Mouse (Mus musculus) forebrain, embryonic 12.5 days (tissue): ENCODE data around the gene Atp2a2. TPM values are rescaled to one million over a fixed set of nuclear protein-coding genes. Genes with fewer than 3 reads are reported as not detected.
"Not testable (repeated sequence)": the region's sequence is repeated elsewhere in the genome, so short reads cannot be mapped to it uniquely, and the experiment has no call there.

Source experiments
- ATAC-seq: fragments of 200-750 bp; cut with Nextera tagmentation; 2 replicates; pipeline ENCODE4 v1.8.0; 2017; ENCODE audit warnings: moderate TSS enrichment; ENCODE audit not compliant: low FRiP score
- H3K27ac ChIP-seq: fragments of 300-500 bp; sonication (generic); 2 replicates; pipeline ENCODE4 v1.5.1; 2016; ENCODE audit warnings: mild to moderate bottlenecking
- H3K27me3 ChIP-seq: fragments of 300-500 bp; sonication (generic); 2 replicates; pipeline ENCODE4 v1.6.1; 2016; ENCODE audit warnings: mild to moderate bottlenecking
- H3K36me3 ChIP-seq: fragments of 300-500 bp; sonication (generic); replicated peaks from 2 replicates; pipeline ENCODE4 v1.6.1; 2016; ENCODE audit warnings: mild to moderate bottlenecking
- H3K4me1 ChIP-seq: fragments of 300-500 bp; sonication (generic); 2 replicates; pipeline ENCODE4 v1.6.1; 2016
- H3K4me2 ChIP-seq: fragments of 300-500 bp; sonication (generic); 2 replicates; pipeline ENCODE4 v1.6.1; 2016; ENCODE audit warnings: mild to moderate bottlenecking, moderate library complexity
- H3K4me3 ChIP-seq: fragments of 300-500 bp; sonication (generic); replicated peaks from 2 replicates; pipeline ENCODE4 v1.5.1; 2016; ENCODE audit warnings: mild to moderate bottlenecking
- H3K9ac ChIP-seq: fragments of 300-500 bp; sonication (generic); 2 replicates; pipeline ENCODE4 v1.6.1; 2016; ENCODE audit warnings: mild to moderate bottlenecking
- H3K9me3 ChIP-seq: fragments of 300-500 bp; sonication (generic); 2 replicates; pipeline ENCODE4 v1.6.1; 2016
- WGBS: fragments of 180-500 bp; shearing (Covaris S2); methylation state at CpG from one replicate; pipeline ENCODE4 v1.1.7; 2016; 5-methylcytosine and 5-hydroxymethylcytosine counted together
- polyA plus RNA-seq: library from polyadenylated mRNA; unstranded; fragments of >200 nt; fragmentation: Nextera tagmentation; extraction: Ambion mirVana; gene quantifications from 2 replicates; pipeline ENCODE4 v1.2.1, GENCODE M21; 2016

The Atp2a2 gene
- polyA plus RNA-seq, 1 experiment from 2014 or later = 57.9 TPM

DNA sequence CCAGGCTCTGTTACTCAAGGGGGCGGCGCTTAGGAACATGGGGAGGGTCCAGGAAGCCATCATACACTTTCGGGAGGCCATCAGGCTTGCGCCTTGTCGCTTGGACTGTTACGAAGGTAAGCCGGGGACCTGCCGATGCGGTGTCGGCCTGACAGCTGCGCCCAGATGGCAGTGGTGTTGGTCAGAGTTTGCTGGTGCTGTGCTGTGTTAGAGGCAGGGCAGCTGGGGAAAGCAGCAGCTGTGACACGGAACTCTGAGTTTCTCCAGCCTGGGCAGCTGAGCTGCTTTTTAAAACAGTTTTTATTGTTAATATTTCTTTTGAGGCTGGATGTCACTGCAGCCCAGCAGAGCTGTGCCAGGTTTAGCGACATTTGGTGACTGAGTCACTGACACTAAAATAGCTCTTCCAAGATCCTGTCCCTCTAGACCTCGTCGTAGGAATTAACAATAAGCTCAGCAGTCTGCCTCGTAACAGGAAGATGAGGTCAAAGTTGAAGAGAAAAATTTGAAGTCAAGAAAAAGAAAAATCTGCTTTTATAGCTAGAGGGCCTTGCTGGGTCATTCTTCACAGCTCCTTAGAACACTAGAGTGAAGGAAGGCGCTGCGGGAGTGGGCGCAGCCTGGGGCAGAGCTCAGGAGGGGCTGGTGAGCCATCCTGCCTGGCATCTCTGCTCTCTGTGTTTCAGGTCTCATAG is 62.5 kb downstream of the Atp2a2 start:
- H3K27me3 ChIP-seq = no peaks in the 10 kb centered on the region
- no peak overlapping the region for H3K4me3 ChIP-seq
- H3K9me3 ChIP-seq = no peaks in the 10 kb centered on the region
- no peak overlapping the region for H3K27ac ChIP-seq
- ATAC-seq = no peak
- 94% methylated on average over 19 of the region's 19 CpGs for WGBS
- no peaks in the 10 kb centered on the region for H3K4me1 ChIP-seq
- H3K4me2 ChIP-seq = no peak overlapping the region
- peaks cover 98% of the 10 kb centered on the region for H3K36me3 ChIP-seq
- H3K9ac ChIP-seq = no peak overlapping the region

DNA sequence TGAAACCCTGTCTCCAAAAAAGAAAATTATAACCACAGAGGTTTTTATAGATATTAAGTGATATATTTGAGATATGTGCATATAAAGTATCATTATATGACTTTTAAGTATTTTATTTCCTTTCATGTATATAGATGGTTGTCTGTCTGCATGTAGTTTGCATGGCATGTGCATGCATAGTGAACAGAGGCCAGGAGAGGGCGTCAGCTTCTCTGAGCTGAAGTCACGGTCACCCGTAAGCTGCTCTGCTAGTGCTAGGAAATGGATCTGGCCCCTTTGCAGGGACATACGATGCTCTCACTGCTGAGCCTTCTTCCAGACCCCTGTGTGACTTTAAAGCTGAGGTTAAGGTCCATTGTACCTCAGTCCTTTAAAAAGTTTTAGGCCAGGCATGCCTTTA is 67.5 kb downstream of the Atp2a2 start:
- Histone ChIP-seq H3K9me3 (no peaks in the 10 kb centered on the region), H3K4me1 (no peaks in the 10 kb centered on the region), H3K27me3 (no peaks in the 10 kb centered on the region), H3K4me2 (no peak overlapping the region), H3K9ac (no peak overlapping the region), H3K27ac (no peak overlapping the region), H3K4me3 (no peak overlapping the region), H3K36me3 (peaks cover 96% of the 10 kb centered on the region)
- no peak for ATAC-seq
- WGBS = 81% methylated on average over 4 of the region's 4 CpGs

DNA sequence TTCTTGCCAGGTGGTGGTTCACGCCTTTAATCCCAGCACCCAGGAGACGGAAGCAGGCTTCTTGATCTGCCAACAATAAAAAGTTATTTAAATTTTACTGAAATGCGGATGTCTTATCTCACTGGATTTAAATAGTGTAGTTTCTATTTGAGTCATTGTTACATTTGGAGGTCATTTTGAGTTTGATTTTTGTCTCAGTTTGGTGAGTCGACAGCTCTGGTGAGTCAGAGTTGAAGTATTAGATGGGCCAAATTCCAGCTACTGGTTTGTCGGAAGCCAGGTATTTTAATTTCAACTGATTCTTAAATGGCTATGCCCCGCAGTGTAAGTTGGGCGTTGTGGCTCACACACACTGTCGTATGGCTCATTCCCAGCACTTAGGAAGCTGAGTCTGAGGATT is 70.8 kb downstream of the Atp2a2 start:
- no peak overlapping the region for H3K27ac ChIP-seq
- H3K27me3 ChIP-seq = no peaks in the 10 kb centered on the region
- H3K4me3 ChIP-seq = no peak overlapping the region
- H3K9ac ChIP-seq = no peak overlapping the region
- no peaks in the 10 kb centered on the region for H3K4me1 ChIP-seq
- no peak overlapping the region for H3K4me2 ChIP-seq
- 97% methylated on average over 8 of the region's 8 CpGs for WGBS
- peaks cover 82% of the 10 kb centered on the region for H3K36me3 ChIP-seq
- H3K9me3 ChIP-seq = no peaks in the 10 kb centered on the region
- ATAC-seq = no peak

- H3K27me3 ChIP-seq = no peaks in the 10 kb centered on the region
- H3K27ac ChIP-seq = no peak overlapping the region
- no peak overlapping the region for H3K4me2 ChIP-seq
- H3K9me3 ChIP-seq = no peaks in the 10 kb centered on the region
- H3K36me3 ChIP-seq = peaks cover 73% of the 10 kb centered on the region
- H3K9ac ChIP-seq = no peak overlapping the region
- 96% methylated on average over 4 of the region's 4 CpGs for WGBS
- no peaks in the 10 kb centered on the region for H3K4me1 ChIP-seq
- no peak overlapping the region for H3K4me3 ChIP-seq
- ATAC-seq = no peak
These were observed 71.8 kb downstream of the Atp2a2 start for GRCm38 (mm10) chr5:122430036-122430775.

- Histone ChIP-seq H3K27ac (no peak overlapping the region), H3K9ac (no peak overlapping the region), H3K4me1 (peaks cover 19% of the 10 kb centered on the region), H3K4me3 (no peak overlapping the region), H3K9me3 (no peaks in the 10 kb centered on the region), H3K4me2 (no peak overlapping the region), H3K27me3 (no peaks in the 10 kb centered on the region), H3K36me3 (peaks cover 29% of the 10 kb centered on the region)
- WGBS = 98% methylated on average over 2 of the region's 2 CpGs
- ATAC-seq = no peak
These were observed 76.5 kb downstream of the Atp2a2 start for GRCm38 (mm10) chr5:122425550-122425949.

- H3K27ac ChIP-seq = 0 out of 2 replicates have a peak overlapping the region, but pooled peaks have one; percentile 93
- 40% methylated on average over 15 of the region's 15 CpGs for WGBS
These were observed 78.9 kb downstream of the Atp2a2 start for GRCm38 (mm10) chr5:122423083-122423482.

DNA sequence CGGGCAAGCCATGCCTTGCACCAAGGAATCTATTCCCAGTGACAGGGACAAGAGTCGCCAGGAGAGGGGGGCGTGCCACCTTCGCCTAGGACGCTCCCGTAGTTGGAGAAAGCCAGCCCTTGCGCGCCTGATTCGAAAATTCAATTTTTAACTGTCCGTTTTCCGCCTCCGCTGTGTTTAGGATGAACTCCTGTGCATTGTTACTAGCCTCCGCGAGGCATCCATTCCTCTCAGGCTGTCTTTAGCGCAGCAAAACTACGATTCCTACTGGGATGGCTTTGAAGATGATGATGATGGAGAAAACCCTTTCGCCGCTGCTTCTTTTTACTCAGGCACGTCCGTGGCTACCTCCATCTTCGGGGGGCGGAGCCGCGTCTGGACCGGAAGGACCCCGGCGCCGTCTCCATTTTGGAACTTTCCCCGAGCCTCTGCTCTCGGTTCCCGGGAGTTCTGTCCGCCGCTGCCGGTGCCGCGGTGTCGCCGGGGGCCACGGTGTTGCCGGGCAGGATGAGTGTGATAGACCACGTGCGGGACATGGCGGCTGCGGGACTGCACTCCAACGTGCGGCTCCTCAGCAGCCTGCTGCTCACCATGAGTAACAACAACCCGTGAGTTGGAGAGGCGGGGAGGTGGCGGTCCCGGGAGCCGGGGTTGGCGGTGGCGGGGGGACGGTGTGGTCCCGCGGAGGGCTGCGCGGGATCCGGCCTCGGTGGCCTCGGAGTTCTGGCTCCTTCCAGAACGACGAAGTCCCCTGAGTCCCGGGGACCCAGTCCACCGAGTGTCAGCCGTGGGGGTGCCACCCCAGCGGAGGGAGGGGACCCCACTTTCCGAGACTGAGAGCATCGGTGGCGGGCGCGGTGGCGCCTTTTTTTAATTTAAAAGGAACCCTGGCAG is 79.7 kb downstream of the Atp2a2 start:
- Histone ChIP-seq H3K9me3 (no peaks in the 10 kb centered on the region), H3K9ac (peak overlapping the region; percentile 88), H3K4me2 (peak overlapping the region; percentile 95), H3K36me3 (no peaks in the 10 kb centered on the region; the same call in 1 of the 2 replicates), H3K4me1 (peaks cover 19% of the 10 kb centered on the region), H3K4me3 (peak overlapping the region; percentile 99), H3K27ac (peak overlapping the region; percentile 93), H3K27me3 (no peaks in the 10 kb centered on the region)
- ATAC-seq = peak; percentile 93
- WGBS = under 1% methylated on average over 73 of the region's 73 CpGs

More at GRCm38 (mm10) chr5:122423083-122423482, 78.9 kb downstream of the Atp2a2 start:
- ATAC-seq = no peak
- Histone ChIP-seq H3K4me3 (peak overlapping the region; percentile 99), H3K4me2 (peak overlapping the region; percentile 95), H3K27me3 (no peaks in the 10 kb centered on the region), H3K4me1 (peaks cover 19% of the 10 kb centered on the region), H3K9ac (peak overlapping the region; percentile 88), H3K36me3 (peaks cover 4% of the 10 kb centered on the region), H3K9me3 (no peaks in the 10 kb centered on the region)

GRCm38 (mm10) chr5:122421271-122422068 is 80.6 kb downstream of the Atp2a2 start, which contains the start of gene Anapc7:
TSS of gene Anapc7 (plus strand) at chr5:122421693.
- H3K9me3 ChIP-seq = no peaks in the 10 kb centered on the region
- H3K36me3 ChIP-seq = no peaks in the 10 kb centered on the region; the same call in 1 of the 2 replicates
- peak within 1 kb of the TSS; percentile 99 for H3K4me3 ChIP-seq
- H3K4me1 ChIP-seq = peaks cover 19% of the 10 kb centered on the region
- WGBS = 24% methylated on average over 17 of the region's 17 CpGs
- H3K27ac ChIP-seq = peak within 1 kb of the TSS; percentile 93
- H3K9ac ChIP-seq = peak within 1 kb of the TSS; percentile 88
- H3K4me2 ChIP-seq = peak within 1 kb of the TSS; percentile 95
- ATAC-seq = peak; percentile 33
- H3K27me3 ChIP-seq = no peaks in the 10 kb centered on the region

GRCm38 (mm10) chr5:122420676-122421075 is 81.3 kb downstream of the Atp2a2 start:
- H3K27me3 ChIP-seq, H3K4me3 ChIP-seq, ATAC-seq, H3K36me3 ChIP-seq, H3K27ac ChIP-seq, H3K4me2 ChIP-seq, H3K9me3 ChIP-seq, H3K9ac ChIP-seq: not testable (repeated sequence)
- H3K4me1 ChIP-seq = peaks cover 19% of the 10 kb centered on the region
- 64% methylated on average over 4 of the region's 4 CpGs for WGBS

DNA sequence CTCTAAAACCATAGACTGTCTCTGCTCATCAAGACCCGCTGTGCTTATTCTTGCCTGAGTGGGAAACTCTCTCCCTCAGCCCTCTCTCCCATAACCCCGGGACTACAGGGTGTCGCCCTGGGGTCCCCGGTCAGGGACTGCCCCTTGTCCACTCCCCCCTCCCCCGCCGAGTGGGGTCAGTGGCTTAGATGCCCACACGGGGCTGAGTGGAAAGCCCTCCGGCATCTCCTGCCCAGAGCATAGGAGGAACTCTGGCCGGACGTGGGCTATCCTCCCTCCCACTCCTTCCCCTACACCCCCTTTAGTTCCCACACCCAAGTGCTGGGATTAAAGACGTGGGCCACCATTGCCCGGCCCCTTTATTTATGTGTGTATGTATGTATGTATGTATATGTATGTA is 86.6 kb downstream of the Atp2a2 start:
- Histone ChIP-seq H3K27me3 (no peaks in the 10 kb centered on the region), H3K27ac (no peak overlapping the region), H3K4me2 (no peak overlapping the region), H3K9ac (no peak overlapping the region), H3K9me3 (no peaks in the 10 kb centered on the region), H3K4me3 (no peak overlapping the region), H3K36me3 (0 out of 2 replicates have a peak, but pooled peaks cover 2% of the 10 kb centered on the region), H3K4me1 (no peaks in the 10 kb centered on the region)
- 92% methylated on average over 12 of the region's 12 CpGs for WGBS
- ATAC-seq = no peak

DNA sequence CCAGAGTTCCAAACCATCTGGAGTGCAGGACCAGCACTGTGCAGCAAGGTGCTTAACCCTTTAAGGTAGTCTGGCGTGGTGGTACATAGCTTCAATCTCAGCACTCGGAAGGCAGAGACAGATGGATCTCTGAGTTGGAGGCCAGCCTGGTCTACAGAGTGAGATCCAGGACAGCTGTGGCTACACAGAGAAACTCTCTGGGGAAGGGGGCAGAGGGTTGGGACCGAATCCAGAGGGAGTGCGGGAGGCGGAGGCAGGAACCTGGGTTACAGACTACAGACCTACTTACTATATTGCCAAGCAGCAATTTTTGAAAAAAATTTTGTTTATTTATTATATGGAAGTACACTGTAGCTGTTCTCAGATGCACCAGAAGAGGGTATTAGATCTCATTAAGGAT is 87.7 kb downstream of the Atp2a2 start:
- H3K27me3 ChIP-seq = no peaks in the 10 kb centered on the region
- 94% methylated on average over 5 of the region's 5 CpGs for WGBS
- H3K4me2 ChIP-seq = no peak overlapping the region
- ATAC-seq = no peak
- H3K9ac ChIP-seq = no peak overlapping the region
- H3K9me3 ChIP-seq = no peaks in the 10 kb centered on the region
- H3K4me3 ChIP-seq = no peak overlapping the region
- H3K36me3 ChIP-seq = peaks cover 6% of the 10 kb centered on the region; the same call in 1 of the 2 replicates
- H3K27ac ChIP-seq = no peak overlapping the region
- H3K4me1 ChIP-seq = no peaks in the 10 kb centered on the region
